Mouse (Mus musculus) erythroblast, embryonic 14.5 days (primary cell): ENCODE results near the gene Rnf215. TPM values are rescaled to one million over a fixed set of nuclear protein-coding genes. Genes with fewer than 3 reads are reported as not detected.
"Not testable (repeated sequence)": the region's sequence is repeated elsewhere in the genome, so short reads cannot be mapped to it uniquely, and the experiment has no call there.

Experiments used
- H3K27me3 ChIP-seq: 2 replicates; pipeline ENCODE4 v1.6.1; 2012; ENCODE audit warnings: inconsistent platforms; ENCODE audit not compliant: control insufficient read depth
- H3K36me3 ChIP-seq: 2 replicates; pipeline ENCODE4 v1.6.1; 2012; ENCODE audit warnings: mild to moderate bottlenecking, inconsistent platforms; ENCODE audit not compliant: control insufficient read depth
- H3K4me1 ChIP-seq: 2 replicates; pipeline ENCODE4 v1.6.1; 2012; ENCODE audit warnings: inconsistent platforms; ENCODE audit not compliant: control insufficient read depth
- H3K4me3 ChIP-seq: replicated peaks from 2 replicates; pipeline ENCODE3; 2012; ENCODE audit warnings: moderate library complexity, mild to moderate bottlenecking, inconsistent platforms
- H3K9me3 ChIP-seq: 2 replicates; pipeline ENCODE4 v1.6.1; 2012; ENCODE audit warnings: low read length, inconsistent platforms, mixed read lengths; ENCODE audit not compliant: control insufficient read depth
- GATA1 ChIP-seq: IDR thresholded peaks from 2 replicates; pipeline ENCODE4 v1.6.1; 2012; ENCODE audit warnings: low read length, inconsistent platforms, mixed read lengths
- TAL1 ChIP-seq: IDR thresholded peaks from 3 replicates; pipeline ENCODE4 v1.6.1; 2012; ENCODE audit warnings: low read length, inconsistent platforms, mixed read lengths
- polyA plus RNA-seq: library from polyadenylated mRNA; stranded (reverse); fragments of >175 nt; gene quantifications from 2 replicates; pipeline ENCODE4 v1.2.3, GENCODE M21; 2012

Rnf215 gene
- polyA plus RNA-seq, 1 experiment = 0.83 TPM

DNA sequence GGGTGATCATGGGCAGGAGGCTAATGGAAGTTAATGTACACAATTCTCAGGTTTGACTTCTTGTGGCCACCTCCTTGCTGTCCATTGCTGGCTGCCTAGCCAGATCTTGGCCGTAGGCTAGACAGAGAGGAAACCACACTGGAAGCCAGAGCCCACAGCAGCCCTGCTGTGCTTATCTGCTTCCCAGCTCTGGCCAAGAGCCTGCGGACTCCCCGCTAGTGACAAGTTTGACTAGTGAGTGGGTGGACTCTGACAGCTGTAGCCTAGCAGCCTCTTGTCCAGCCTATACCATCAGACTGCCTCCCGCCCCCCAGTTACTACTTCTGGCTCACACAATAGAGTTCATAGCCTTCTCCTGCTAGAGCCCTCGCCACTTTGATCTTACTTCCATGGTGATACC is 15.4 kb upstream of the Rnf215 start:
- Histone ChIP-seq H3K9me3 (peaks cover 2% of the 10 kb centered on the region; the same call in 1 of the 2 replicates), H3K27me3 (peaks cover 53% of the 10 kb centered on the region), H3K4me1 (peaks cover 61% of the 10 kb centered on the region), H3K4me3 (no peak overlapping the region), H3K36me3 (peaks cover 5% of the 10 kb centered on the region; the same call in 1 of the 2 replicates)
- TF ChIP-seq TAL1 (no peak), GATA1 (no peak)

GRCm38 (mm10) chr11:4121691-4122090 is 13.3 kb upstream of the Rnf215 start:
- no peak for TF ChIP-seq GATA1
- TF ChIP-seq TAL1 = no peak
- Histone ChIP-seq H3K4me1 (peaks cover 50% of the 10 kb centered on the region), H3K4me3 (no peak overlapping the region), H3K36me3 (no peaks in the 10 kb centered on the region), H3K27me3 (peaks cover 50% of the 10 kb centered on the region), H3K9me3 (peaks cover 4% of the 10 kb centered on the region)

DNA sequence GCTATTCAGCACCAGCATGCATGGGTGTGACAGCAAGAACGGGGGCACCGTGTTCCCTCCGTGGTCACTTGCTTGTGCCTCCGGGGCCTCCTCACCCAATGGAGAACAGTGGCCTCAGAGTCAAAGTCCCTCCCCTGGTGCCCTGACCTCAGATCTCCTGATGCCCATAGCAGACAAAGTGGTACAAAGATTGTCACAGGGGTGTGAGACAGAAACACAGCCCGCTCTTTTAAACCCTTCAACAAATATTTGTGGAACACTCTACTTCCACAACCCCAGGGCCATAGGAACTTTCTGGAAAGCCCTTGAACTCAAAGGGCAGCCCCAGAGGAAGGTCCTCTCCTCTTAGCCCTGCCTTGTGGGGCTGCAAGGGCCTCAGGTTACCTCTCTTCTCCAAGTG is 12.8 kb upstream of the Rnf215 start:
- Histone ChIP-seq H3K4me3 (no peak overlapping the region), H3K9me3 (peaks cover 8% of the 10 kb centered on the region), H3K27me3 (peaks cover 44% of the 10 kb centered on the region), H3K36me3 (no peaks in the 10 kb centered on the region; the same call in 1 of the 2 replicates), H3K4me1 (peaks cover 45% of the 10 kb centered on the region)
- no peak for TF ChIP-seq GATA1

DNA sequence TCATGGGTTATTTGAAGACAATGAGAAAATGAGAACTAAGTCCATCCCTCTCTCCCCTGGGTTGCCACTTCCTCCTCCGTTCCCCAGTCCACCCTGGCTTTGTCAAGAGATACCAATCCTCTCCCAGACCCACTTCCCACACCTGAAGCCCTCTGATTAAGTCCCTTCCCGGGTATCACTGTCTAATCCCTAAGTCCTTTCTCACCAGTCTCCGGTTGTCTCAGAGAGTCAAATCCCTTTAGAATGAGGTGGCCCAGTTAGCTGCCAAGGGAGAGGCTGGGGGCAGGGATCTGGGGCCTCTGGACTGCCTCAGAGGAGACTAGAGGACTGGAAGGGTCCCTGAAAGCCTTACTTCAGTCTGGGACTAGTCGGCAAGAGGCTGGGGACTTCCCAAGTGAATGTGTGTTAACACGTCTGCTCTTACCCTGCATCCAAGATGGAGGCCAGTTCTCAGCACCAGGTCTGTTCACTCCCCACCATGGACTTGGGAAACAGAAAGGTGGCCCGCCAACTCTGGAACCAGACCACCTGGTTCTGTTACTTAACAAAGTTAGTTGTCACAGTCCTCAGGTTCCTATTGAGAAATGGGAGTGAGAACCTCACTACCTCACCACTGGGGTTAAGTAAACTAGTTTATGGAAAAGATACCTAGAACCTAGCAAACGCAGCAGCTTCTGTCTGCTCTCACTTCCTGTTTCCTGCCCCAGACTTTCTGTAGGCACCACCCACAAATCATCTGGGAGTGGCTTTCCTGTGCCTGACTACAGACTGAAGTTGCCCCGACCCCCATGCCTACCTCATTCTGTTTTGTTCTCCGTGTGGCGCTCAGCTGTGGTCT is 12.0 kb upstream of the Rnf215 start, which contains the start of gene Sec14l2:
TSS of gene Sec14l2 (minus strand) at position 674 of the 838 bp plus-strand sequence.
- Histone ChIP-seq H3K4me1 (peaks cover 44% of the 10 kb centered on the region), H3K27me3 (peaks cover 37% of the 10 kb centered on the region), H3K4me3 (peak within 1 kb of the TSS; percentile 29), H3K36me3 (no peaks in the 10 kb centered on the region; the same call in 1 of the 2 replicates), H3K9me3 (peaks cover 8% of the 10 kb centered on the region)
- TF ChIP-seq TAL1 (no peak), GATA1 (no peak)

DNA sequence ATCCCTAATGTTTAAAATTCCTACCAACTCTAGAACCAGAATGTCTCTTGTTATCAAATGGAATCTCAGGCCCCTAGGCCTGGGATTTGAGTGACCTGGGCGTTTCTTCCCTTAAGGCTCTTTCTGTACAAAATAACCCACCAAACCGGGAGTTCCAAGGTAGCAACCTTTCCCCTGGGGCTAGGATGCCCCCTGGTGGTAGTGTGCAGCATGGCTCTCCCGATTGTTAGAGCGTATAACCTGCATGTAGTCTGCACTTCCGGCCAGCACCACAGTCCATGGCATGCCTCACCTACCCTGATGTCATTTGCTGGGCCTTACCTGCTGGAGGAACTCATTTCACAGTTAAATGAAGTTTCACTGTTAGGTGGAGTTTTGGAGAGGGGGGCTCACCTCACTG is 11.1 kb upstream of the Rnf215 start:
- Histone ChIP-seq H3K36me3 (no peaks in the 10 kb centered on the region; the same call in 1 of the 2 replicates), H3K9me3 (peaks cover 8% of the 10 kb centered on the region), H3K4me1 (peaks cover 40% of the 10 kb centered on the region), H3K4me3 (no peak overlapping the region), H3K27me3 (peaks cover 27% of the 10 kb centered on the region)
- TF ChIP-seq GATA1 (no peak), TAL1 (no peak)

GRCm38 (mm10) chr11:4127059-4127458 is 7.9 kb upstream of the Rnf215 start:
- no peaks in the 10 kb centered on the region; the same call in 1 of the 2 replicates for H3K27me3 ChIP-seq
- peaks cover 51% of the 10 kb centered on the region for H3K4me1 ChIP-seq
- TF ChIP-seq GATA1 (no peak), TAL1 (no peak)
- H3K9me3 ChIP-seq = peaks cover 17% of the 10 kb centered on the region
- no peaks in the 10 kb centered on the region; the same call in 1 of the 2 replicates for H3K36me3 ChIP-seq
- H3K4me3 ChIP-seq = no peak overlapping the region

DNA sequence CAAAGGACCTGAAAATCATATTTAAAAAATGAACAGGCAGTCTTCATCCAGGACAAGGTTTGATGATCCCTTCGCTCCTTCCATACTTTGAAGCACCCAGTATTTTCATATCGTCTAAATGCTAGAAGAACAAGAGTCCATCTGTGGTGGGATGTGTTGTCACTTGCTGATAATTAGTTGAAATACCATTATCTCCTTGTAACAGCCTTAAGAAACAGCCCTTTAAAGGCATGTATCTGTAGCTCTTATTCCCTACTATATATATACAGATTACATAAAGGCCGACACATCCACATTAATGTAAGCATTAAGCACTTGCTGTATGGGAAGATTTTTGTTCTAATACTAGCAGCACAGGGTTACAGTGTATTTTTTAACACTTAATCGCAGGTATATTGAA is 6.5 kb upstream of the Rnf215 start:
- Histone ChIP-seq H3K4me1 (peaks cover 40% of the 10 kb centered on the region), H3K9me3 (peaks cover 18% of the 10 kb centered on the region)
- not testable (repeated sequence) for H3K4me3 ChIP-seq, H3K36me3 ChIP-seq, H3K27me3 ChIP-seq

DNA sequence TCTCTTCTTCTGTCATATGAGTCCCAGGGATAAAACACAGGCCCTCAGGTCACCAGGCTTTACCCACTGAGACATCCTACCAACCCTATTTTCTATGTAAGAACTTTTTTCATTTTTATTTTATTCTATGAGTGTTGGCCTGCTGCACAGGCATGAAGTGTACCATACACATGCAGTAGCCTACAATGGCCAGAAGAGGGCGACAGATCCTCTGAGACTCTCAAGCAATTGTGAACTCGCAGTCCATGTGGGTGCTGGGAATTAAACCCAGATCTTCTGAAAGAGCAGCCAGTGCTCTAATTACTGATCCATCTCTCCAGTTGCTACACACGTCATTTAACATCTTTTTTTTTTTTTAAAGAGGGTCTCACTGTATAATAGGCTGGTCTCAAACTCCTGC is 1.6 kb upstream of the Rnf215 start:
- peaks cover 22% of the 10 kb centered on the region for H3K36me3 ChIP-seq
- H3K4me1 ChIP-seq = peaks cover 50% of the 10 kb centered on the region
- H3K9me3 ChIP-seq = peaks cover 12% of the 10 kb centered on the region
- no peak overlapping the region for H3K4me3 ChIP-seq
- TF ChIP-seq GATA1 (no peak), TAL1 (no peak)
- no peaks in the 10 kb centered on the region for H3K27me3 ChIP-seq

- TF ChIP-seq TAL1 = no peak
- TF ChIP-seq GATA1 = no peak
- peaks cover 12% of the 10 kb centered on the region for H3K9me3 ChIP-seq
- H3K36me3 ChIP-seq = peaks cover 28% of the 10 kb centered on the region
- peaks cover 46% of the 10 kb centered on the region for H3K4me1 ChIP-seq
- no peaks in the 10 kb centered on the region for H3K27me3 ChIP-seq
- peak overlapping the region; percentile 89 for H3K4me3 ChIP-seq
Observed at GRCm38 (mm10) chr11:4134400-4134799, 602 bp upstream of the Rnf215 start.
